Mouse (Mus musculus) heart, embryonic 16.5 days (tissue): ENCODE results near the gene Dync1i1. TPM values are rescaled to one million over a fixed set of nuclear protein-coding genes. Genes with fewer than 3 reads are reported as not detected.

Experiments used
- ATAC-seq: fragments of 200-750 bp; cut with Nextera tagmentation; replicated peaks from 2 replicates; pipeline ENCODE4 v1.8.0; 2017; ENCODE audit warnings: moderate number of reproducible peaks; ENCODE audit not compliant: insufficient read depth, low FRiP score; ENCODE audit errors: extremely low read depth
- H3K27ac ChIP-seq: fragments of 300-500 bp; sonication (generic); 2 replicates; pipeline ENCODE4 v1.5.1; 2014; ENCODE audit warnings: mild to moderate bottlenecking, low read length, control low read depth, moderate library complexity
- H3K27me3 ChIP-seq: fragments of 300-500 bp; sonication (generic); 2 replicates; pipeline ENCODE4 v1.6.1; 2014; ENCODE audit warnings: low read length, mixed read lengths; ENCODE audit not compliant: control insufficient read depth, insufficient read depth
- H3K36me3 ChIP-seq: fragments of 300-500 bp; sonication (generic); 2 replicates; pipeline ENCODE4 v1.6.1; 2014; ENCODE audit not compliant: control insufficient read depth, insufficient read depth
- H3K4me1 ChIP-seq: fragments of 300-500 bp; sonication (generic); 2 replicates; pipeline ENCODE4 v1.6.1; 2014; ENCODE audit warnings: low read length, mixed read lengths; ENCODE audit not compliant: control insufficient read depth, insufficient read depth
- H3K4me2 ChIP-seq: fragments of 300-500 bp; sonication (generic); 2 replicates; pipeline ENCODE4 v1.6.1; 2014; ENCODE audit warnings: low read depth, mild to moderate bottlenecking, control low read depth, low read length
- H3K4me3 ChIP-seq: fragments of 300-500 bp; sonication (generic); 2 replicates; pipeline ENCODE4 v1.5.1; 2014; ENCODE audit warnings: mild to moderate bottlenecking, control low read depth, low read length
- H3K9ac ChIP-seq: fragments of 300-500 bp; sonication (generic); 2 replicates; pipeline ENCODE4 v1.6.1; 2014; ENCODE audit warnings: low read length, control low read depth
- H3K9me3 ChIP-seq: fragments of 300-500 bp; sonication (generic); replicated peaks from 2 replicates; pipeline ENCODE4 v1.6.1; 2016; ENCODE audit warnings: low read length; ENCODE audit not compliant: control insufficient read depth
- whole genome bisulfite sequencing: fragments of 180-500 bp; shearing (Covaris S2); extraction: QIAGEN DNeasy Blood & Tissue Kit; methylation state at CpG from one replicate; pipeline ENCODE4 v1.1.7; 2014; 5-methylcytosine and 5-hydroxymethylcytosine counted together
- polyA plus RNA-seq: library from polyadenylated mRNA; unstranded; fragments of >200 nt; fragmentation: Nextera tagmentation; extraction: Ambion mirVana; gene quantifications from 2 replicates; pipeline ENCODE4 v1.2.1, GENCODE M21; 2015

Dync1i1 gene
- polyA plus RNA-seq, 1 experiment from 2014 or later = 2.0 TPM

- no peak overlapping the region for H3K27ac ChIP-seq
- no peaks in the 10 kb centered on the region for H3K27me3 ChIP-seq
- WGBS = 32% methylated on average over 3 of the region's 3 CpGs
- no peak overlapping the region for H3K4me2 ChIP-seq
- no peaks in the 10 kb centered on the region for H3K9me3 ChIP-seq
- ATAC-seq = no peak
- no peak overlapping the region for H3K9ac ChIP-seq
- peaks cover 22% of the 10 kb centered on the region for H3K4me1 ChIP-seq
- H3K36me3 ChIP-seq = no peaks in the 10 kb centered on the region
- no peak overlapping the region for H3K4me3 ChIP-seq
Observed at GRCm38 (mm10) chr6:6070015-6070414, 344.6 kb downstream of the Dync1i1 start.

DNA sequence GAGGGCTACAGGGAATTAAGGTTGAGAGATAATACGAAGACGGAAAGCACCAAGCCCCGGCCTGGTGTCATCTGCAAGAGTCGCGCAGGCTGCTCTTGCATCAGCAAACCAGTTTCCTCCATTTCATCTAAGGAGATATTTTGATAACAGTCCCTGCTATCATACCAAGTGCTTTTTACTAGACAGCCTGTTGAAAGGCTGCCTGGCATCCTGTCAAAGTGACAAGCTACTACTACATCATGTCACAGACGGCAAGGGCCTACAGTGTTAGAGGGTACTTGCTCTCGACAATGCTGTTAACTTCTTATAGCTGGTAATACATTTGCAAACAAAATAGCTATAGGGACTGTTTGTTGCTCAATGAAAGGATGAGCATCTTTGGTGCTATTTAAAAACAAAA is 345.6 kb downstream of the Dync1i1 start:
- Histone ChIP-seq H3K36me3 (no peaks in the 10 kb centered on the region), H3K4me2 (no peak overlapping the region), H3K4me1 (peaks cover 20% of the 10 kb centered on the region), H3K27ac (no peak overlapping the region), H3K4me3 (no peak overlapping the region), H3K9ac (no peak overlapping the region), H3K27me3 (no peaks in the 10 kb centered on the region), H3K9me3 (no peaks in the 10 kb centered on the region)
- no peak for ATAC-seq
- 46% methylated on average over 7 of the region's 7 CpGs for WGBS

DNA sequence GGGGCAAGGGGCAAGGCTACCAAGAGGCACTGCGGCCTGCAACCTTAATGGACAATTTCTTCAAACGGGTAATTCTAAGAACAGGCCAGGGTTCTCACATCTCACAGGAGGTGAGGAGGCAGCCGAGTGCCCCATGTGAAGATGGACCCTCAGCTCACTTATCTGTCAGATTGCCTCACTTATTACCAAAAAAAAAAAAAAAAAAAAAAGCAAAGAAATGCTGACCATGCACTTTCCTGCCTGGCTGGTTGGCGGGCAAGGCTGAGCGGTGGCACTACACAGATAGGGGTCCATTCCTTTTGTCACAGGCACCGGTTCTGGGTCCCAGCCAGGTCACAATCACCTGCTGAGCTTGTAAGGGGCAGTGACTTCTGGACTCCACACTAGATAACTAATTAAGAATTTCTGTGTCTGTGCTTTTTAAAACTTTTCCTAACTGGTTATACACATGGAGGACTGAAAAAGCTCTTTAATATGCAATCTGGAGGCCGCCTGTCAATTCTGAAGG is 350.6 kb downstream of the Dync1i1 start:
- H3K9ac ChIP-seq = no peak overlapping the region
- H3K9me3 ChIP-seq = no peaks in the 10 kb centered on the region
- no peak overlapping the region for H3K4me2 ChIP-seq
- ATAC-seq = no peak
- H3K4me1 ChIP-seq = peaks cover 4% of the 10 kb centered on the region; the same call in 1 of the 2 replicates
- no peak overlapping the region for H3K4me3 ChIP-seq
- WGBS = 84% methylated on average over 7 of the region's 7 CpGs
- no peaks in the 10 kb centered on the region for H3K27me3 ChIP-seq
- no peak overlapping the region for H3K27ac ChIP-seq
- peaks cover 2% of the 10 kb centered on the region; the same call in 1 of the 2 replicates for H3K36me3 ChIP-seq

DNA sequence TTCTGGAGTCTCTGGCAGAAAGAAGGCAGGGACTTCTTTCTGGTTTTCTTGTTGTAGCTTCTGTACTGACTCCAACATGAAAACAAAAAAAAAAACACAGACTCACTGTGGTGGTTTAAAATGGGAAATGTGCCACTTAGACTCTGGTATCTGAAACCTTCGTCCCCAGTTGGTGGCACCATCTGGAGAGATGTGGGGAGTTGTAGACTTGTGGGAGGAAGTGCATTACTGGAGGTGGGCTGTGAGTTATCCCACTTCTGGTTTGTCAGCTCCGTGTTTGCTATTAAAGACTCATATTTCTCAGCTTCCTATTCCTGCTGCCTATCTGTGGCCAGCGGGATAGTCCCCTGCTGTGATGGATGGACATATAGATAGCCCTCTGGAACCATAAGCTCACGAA is 351.8 kb downstream of the Dync1i1 start:
- WGBS = 70% methylated on average over 4 of the region's 4 CpGs
- ATAC-seq = no peak
- H3K27me3 ChIP-seq = no peaks in the 10 kb centered on the region

More for the DNA sequence above, 351.8 kb downstream of the Dync1i1 start:
- Histone ChIP-seq H3K4me3 (no peak overlapping the region), H3K4me1 (no peaks in the 10 kb centered on the region), H3K27ac (no peak overlapping the region), H3K9ac (no peak overlapping the region), H3K9me3 (no peaks in the 10 kb centered on the region), H3K36me3 (peaks cover 2% of the 10 kb centered on the region; the same call in 1 of the 2 replicates), H3K4me2 (no peak overlapping the region)

Other genes with a start within 250 kb of the Dync1i1 start
- gene Pdk4, start 229.3 kb upstream of the Dync1i1 start, polyA plus RNA-seq = 29.5 and 35.1 TPM in 2 replicates